18 mouse cellular contexts compared by ENCODE assay signal in the genomic region with DNA sequence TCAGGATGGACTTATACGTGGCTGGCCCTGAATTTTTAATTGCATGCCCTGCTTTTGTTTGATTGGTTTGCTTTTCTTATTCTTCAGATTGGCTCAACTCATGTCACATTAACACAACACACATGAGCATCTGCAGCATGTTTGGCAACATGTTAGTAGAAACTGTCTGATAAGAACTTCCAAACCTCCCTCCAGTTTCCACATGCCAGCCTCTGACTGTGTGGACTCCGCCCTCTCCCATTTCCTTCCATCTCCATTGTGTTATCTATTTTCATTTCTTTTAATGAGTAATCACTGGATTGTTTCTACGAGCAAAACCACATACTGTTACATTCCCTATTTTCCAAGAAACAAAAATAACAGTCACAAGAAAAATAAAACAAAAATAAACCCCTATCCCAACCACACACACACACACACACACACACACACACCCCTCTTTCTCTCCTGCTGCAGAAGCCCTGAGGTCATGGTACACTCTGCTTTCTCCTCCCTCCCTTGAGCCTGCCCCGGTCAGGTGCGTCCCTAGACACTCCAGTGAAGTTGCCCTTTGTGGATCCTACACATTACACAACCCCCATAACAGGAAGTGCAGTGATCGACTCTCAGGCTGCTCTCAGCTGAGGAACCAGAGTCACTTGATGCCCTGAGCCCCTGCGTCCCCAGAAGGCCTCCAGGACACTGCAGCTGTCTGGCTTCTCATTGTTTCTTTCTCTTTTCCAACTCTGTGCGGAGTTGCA. TPM values are rescaled to one million over a fixed set of nuclear protein-coding genes. Genes with fewer than 3 reads are reported as not detected.
A peak's percentile ranks its signal among the peaks of the same experiment; 100 is the strongest.
DNase-seq lines count a peak whose midpoint lies in the region; ATAC-seq lines count a peak whose summit lies in the region.
"Had no signal": no experiment of that assay in that cellular context is flagged by ENCODE, and none has a peak within 500 bp of the region (broad histone marks: within the 10 kb centered on the region; RNA-seq: fewer than 3 reads in every experiment).

No protein-coding gene starts in this region.

- ATAC-seq in CD4-positive, CD25-positive, alpha-beta regulatory T cell, adult 4 months: no peak
- ATAC-seq: midbrain, embryonic 13.5 days had no signal

- peak; percentile 18 to 34 for DNase-seq in B cell, adult 2 months
- peak; percentile 14 for DNase-seq in kidney, adult 18-20 months
- DNase-seq in liver: peak; percentile 23
- peak; percentile 51 for DNase-seq in lung, postnatal 36 days
- no peak for DNase-seq in heart, adult 18-20 months
- DNase-seq in right cerebral cortex, postnatal 36 days (ENCODE audit: low spot score in 2 of 2): no peak
- DNase-seq in layer of hippocampus, postnatal 14 days (ENCODE audit: low spot score in 2 of 2): no peak
- DNase-seq: cerebellum, postnatal 14 days had no signal

RNA-seq across cellular contexts. Expression of a gene that starts 4.9 kb away (rescaled TPM):
- polyA plus RNA-seq in CD4-positive, CD25-positive, alpha-beta regulatory T cell, adult 4 months (2017; shearing (Covaris generic)): not detected
- 1 to 10 TPM in 1 of 2 experiments, under 1 TPM in 1; 0.74 to 2.0 TPM for total RNA-seq in heart, adult 18-20 months (2021)
- 1 to 10 TPM; 1.4 to 4.3 TPM for total RNA-seq in layer of hippocampus, postnatal 14 days (2021)
- total RNA-seq: liver, adult 2 months had no signal
- polyA plus RNA-seq: hindbrain, embryonic 11.5 days; liver, adult 2 months had no signal

RNA-seq across cellular contexts. Expression of a gene that starts 20.5 kb away (rescaled TPM):
- not detected for polyA plus RNA-seq in CD4-positive, CD25-positive, alpha-beta regulatory T cell, adult 4 months (2017; shearing (Covaris generic))
- not detected for total RNA-seq in heart, adult 18-20 months (2021)
- not detected for total RNA-seq in layer of hippocampus, postnatal 14 days (2021)
- total RNA-seq: gastrocnemius, adult 18-20 months; liver, adult 2 months had no signal
- polyA plus RNA-seq: brain, embryonic 14.5 days; embryonic facial prominence, embryonic 14.5 days; forebrain, embryonic 12.5 days; heart, embryonic 12.5 days; hindbrain, embryonic 11.5 days; liver, adult 2 months; midbrain, embryonic 13.5 days had no signal

RNA-seq across cellular contexts. Expression of a gene that starts 35.2 kb away (rescaled TPM):
- not detected for polyA plus RNA-seq in CD4-positive, CD25-positive, alpha-beta regulatory T cell, adult 4 months (2017; shearing (Covaris generic))
- 10 to 100 TPM; 33.7 to 46.0 TPM for total RNA-seq in heart, adult 18-20 months (2021)
- not detected for total RNA-seq in layer of hippocampus, postnatal 14 days (2021)
- total RNA-seq: gastrocnemius, adult 18-20 months had no signal
- polyA plus RNA-seq: brain, embryonic 14.5 days; embryonic facial prominence, embryonic 14.5 days; forebrain, embryonic 12.5 days; hindbrain, embryonic 11.5 days; midbrain, embryonic 13.5 days; testis, adult 2 months had no signal

RNA-seq across cellular contexts. Expression of a gene that starts 42.9 kb away (rescaled TPM):
- polyA plus RNA-seq in CD4-positive, CD25-positive, alpha-beta regulatory T cell, adult 4 months (2017; shearing (Covaris generic)): not detected
- not detected for total RNA-seq in heart, adult 18-20 months (2021)
- not detected for total RNA-seq in layer of hippocampus, postnatal 14 days (2021)
- total RNA-seq: gastrocnemius, adult 18-20 months; liver, adult 2 months had no signal
- polyA plus RNA-seq: embryonic facial prominence, embryonic 14.5 days; forebrain, embryonic 12.5 days; heart, embryonic 12.5 days; hindbrain, embryonic 11.5 days; liver, adult 2 months; midbrain, embryonic 13.5 days had no signal

RNA-seq across cellular contexts. Expression of a gene that starts 58.0 kb away (rescaled TPM):
- not detected for polyA plus RNA-seq in CD4-positive, CD25-positive, alpha-beta regulatory T cell, adult 4 months (2017; shearing (Covaris generic))
- total RNA-seq in heart, adult 18-20 months (2021): 1 to 10 TPM; 6.5 to 7.6 TPM
- total RNA-seq in layer of hippocampus, postnatal 14 days (2021): 10 to 100 TPM; 14.2 to 15.2 TPM

Comparison
In these comparisons a context has a peak if more than half of its experiments do, and no peak if none do; other contexts are left out.
1. DNase-seq: peak in B cell, adult 2 months (2 of 2), kidney, adult 18-20 months (single experiment), liver (single experiment) and lung, postnatal 36 days (single experiment); none in heart, adult 18-20 months (0 of 2), right cerebral cortex, postnatal 36 days (0 of 2) and layer of hippocampus, postnatal 14 days (0 of 2).
2. RNA of a gene that starts 35.2 kb away (total RNA-seq): 33.7 to 46.0 TPM in heart, adult 18-20 months; not detected in layer of hippocampus, postnatal 14 days; every median in the first group is over 10 times any median in the second.